Mouse (Mus musculus) cerebellum, adult 9-10 months (tissue): ENCODE measurements at regions not wholly inside any gene's neighbourhood (a gene's known extent, or its start where the extent isn't known, plus 50 kb on each side); places are given as distances from the start of the nearest gene placed in this dataset.

Experiments used
- DNase-seq: peaks from one replicate; pipeline ENCODE4 v3.0.0; 2022

GRCm38 (mm10) chr2:30525295-30525694 lies 51.3 kb upstream of the Ier5l start:
- DNase-seq: no peak

- DNase-seq: no peak
These were observed 51.8 kb upstream of the Ier5l start for GRCm38 (mm10) chr2:30525831-30526230.

- DNase-seq: no peak
These were observed 53.5 kb upstream of the Ier5l start for GRCm38 (mm10) chr2:30527495-30527894.

- no peak for DNase-seq
These were observed 58.9 kb upstream of the Ier5l start for GRCm38 (mm10) chr2:30532948-30533347.

GRCm38 (mm10) chr2:30533367-30533766 lies 59.3 kb upstream of the Ier5l start:
- no peak for DNase-seq

GRCm38 (mm10) chr2:30534485-30534884 lies 60.4 kb upstream of the Cstad start:
- no peak for DNase-seq

- no peak for DNase-seq
These were observed 55.5 kb upstream of the Cstad start for GRCm38 (mm10) chr2:30539305-30539704.

- no peak for DNase-seq
These were observed 53.3 kb upstream of the Cstad start for GRCm38 (mm10) chr2:30541541-30541940.

GRCm38 (mm10) chr2:30544782-30545435 lies 49.9 kb upstream of the Cstad start:
- peak; percentile 92 for DNase-seq
